Mouse (Mus musculus): ENCODE results near the gene Acvr2a.

The Acvr2a gene

DNA sequence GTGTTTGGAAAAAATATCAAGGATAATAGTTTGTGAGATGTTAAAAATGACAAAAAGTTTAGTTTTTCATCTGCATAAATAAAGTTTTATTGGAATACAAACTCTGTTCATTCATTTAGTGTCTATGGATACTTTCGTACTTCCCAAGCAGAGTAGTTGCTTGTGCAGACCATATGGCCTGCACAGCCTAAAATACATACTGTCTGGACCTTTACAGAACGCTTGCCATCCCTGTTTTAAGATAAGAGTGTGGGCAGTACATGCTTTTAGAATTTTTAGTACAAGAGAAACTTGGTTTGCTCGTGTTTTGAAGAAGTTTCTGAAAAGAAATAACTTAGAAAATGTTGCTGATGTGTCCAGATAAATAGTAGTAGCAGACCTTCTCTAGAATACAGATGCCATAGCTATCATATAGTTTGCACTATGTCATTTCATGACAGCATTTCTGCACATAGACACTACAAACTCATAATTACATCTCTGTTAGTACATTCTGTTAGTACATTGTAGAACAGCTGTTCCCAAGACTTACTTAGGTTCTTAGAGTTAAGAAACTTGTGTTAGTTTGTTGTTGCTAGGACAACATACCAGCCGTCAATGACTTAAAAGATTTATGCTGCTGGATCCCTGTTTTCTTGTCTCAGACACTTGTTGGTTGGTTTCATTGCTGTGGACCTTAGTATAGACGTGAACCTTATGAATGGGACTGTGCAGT lies 54.4 kb downstream of the Acvr2a start:
- DNase-seq (ENCODE audit: low read depth in 1 of 2, low spot score in 2 of 2): no peak

DNA sequence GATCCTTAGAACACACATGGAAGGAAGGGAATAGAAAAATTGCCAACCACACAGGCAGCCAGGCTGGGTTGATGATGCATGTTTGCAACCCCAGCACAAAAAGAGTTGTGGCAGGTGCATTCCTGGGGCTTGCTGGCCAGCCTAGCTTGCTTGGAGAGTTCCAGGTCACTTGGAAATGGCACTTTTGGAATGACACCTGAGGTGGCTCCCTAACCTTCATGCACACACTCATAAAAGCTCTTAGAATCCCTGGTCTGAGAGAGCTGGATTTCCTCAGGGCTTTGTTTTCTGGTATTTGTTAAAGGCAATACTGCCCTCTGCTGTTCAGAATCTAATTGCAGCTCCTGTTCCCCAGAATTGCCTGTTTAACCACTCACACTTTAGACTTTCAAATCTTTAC lies 72.0 kb downstream of the Acvr2a start:
- peak; percentile 0 to 4 for DNase-seq (ENCODE audit: low read depth in 1 of 2, low spot score in 2 of 2)

DNA sequence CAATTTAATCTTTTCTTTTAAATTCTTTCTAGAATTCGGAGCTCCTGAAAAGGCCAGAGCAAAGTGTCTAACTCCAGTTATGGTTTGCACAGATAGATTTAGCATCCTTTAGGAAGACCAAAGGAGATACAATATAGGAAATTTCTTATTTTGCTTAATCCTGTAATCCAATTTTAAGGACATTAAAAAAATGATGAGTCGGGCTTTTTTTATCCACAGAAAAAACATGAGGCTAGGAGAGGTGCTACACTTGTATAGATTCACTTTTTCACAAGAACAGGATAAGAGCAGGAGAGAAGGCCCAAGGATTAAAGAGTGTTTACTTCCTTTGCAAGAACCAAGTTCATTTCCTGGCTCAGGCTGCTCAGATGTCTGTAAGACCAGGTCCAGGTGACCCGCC lies 81.3 kb downstream of the Acvr2a start:
- no peak for DNase-seq (ENCODE audit: low read depth in 1 of 2, low spot score in 2 of 2)

- no peak for DNase-seq (ENCODE audit: low read depth in 1 of 2, low spot score in 2 of 2)
Observed at GRCm38 (mm10) chr2:48908866-48909265, 95.0 kb downstream of the Acvr2a start.

DNA sequence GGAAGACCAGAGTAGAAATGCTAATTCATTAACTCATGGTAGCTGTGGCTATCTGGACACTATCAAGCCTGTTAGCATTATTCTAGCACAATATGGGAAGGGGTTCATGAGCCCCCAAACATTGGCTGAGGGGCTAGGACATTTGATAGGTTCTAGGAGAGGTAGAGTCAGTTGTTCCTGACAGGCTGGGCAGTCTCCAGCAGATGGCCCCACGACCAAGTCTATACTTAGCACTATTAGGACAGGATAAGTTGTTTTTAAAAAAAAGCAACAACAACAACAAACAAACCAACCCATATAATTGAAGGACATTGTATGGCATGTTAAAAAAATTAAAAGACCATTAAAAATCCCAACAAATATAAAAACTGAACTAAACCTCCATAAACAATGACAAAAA lies 100.3 kb downstream of the Acvr2a start:
- DNase-seq (ENCODE audit: low read depth in 1 of 2, low spot score in 2 of 2): no peak

DNA sequence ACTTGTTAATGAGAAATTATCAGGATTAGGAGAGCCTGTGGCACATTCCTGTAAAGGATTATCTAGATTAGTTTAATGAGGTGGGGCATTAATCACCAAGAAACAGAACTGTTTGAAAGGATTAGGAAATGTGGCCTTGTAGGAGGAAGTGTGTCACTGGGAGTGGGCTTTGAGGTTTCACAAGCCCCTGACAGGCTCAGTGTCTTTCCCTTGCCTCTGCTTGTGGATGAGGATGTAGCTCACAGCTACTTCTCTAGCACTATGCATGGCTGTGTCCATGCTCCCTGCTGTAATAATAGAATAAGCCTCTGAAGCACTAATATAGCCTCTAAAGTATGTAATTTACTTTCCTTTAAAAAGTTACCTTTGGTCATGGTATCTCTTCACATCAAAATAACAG lies 101.9 kb downstream of the Acvr2a start:
- no peak for DNase-seq (ENCODE audit: low read depth in 1 of 2, low spot score in 2 of 2)

GRCm38 (mm10) chr2:48935058-48935457 lies 121.1 kb downstream of the Acvr2a start:
- no peak for DNase-seq (ENCODE audit: low read depth in 1 of 2, low spot score in 2 of 2)

- no peak for DNase-seq (ENCODE audit: low read depth in 1 of 2, low spot score in 2 of 2)
Observed at GRCm38 (mm10) chr2:48947761-48948160, 133.9 kb downstream of the Acvr2a start.

DNA sequence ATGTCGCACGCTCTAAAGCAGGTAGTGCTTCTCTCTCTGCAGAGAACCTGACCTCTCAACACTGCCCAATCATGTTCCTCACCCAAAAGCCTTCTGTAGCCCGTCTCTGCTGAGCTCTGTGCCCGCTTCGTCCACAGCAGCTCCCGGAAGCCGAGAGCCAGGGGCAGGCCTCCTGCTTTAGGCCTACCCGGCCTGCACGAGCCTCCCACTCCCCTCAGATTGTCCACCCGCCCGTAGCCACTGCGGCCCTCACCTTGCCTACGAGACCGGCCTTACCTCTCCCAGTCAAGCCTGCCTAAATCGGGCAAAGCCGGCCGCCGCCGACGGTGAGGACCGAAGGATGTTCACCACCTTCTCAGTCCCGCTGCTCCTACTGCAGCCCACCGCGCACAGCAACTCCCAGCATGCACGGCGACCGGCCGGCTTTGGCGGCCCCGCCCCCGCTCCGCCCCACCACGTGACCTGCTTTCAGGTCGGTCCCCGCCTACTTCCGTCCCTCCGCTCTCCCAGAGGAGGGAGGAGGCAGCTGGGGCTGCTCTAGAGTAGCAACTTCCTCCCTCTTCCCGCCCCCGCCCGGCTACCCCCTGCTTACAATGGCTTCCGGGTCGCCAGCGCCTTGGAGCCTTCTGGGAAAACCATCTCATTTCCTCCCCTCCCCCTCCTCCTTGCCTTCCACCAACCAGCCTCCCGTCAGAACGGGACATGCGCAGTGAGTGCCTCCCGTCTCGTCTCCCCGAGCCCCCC lies 135.1 kb downstream of the Acvr2a start, which contains the start of gene Mbd5:
TSS of gene Mbd5 (plus strand) at position 668 of the 744 bp plus-strand sequence.
- DNase-seq (ENCODE audit: low read depth in 1 of 2, low spot score in 2 of 2): peak; percentile 93 to 97

DNA sequence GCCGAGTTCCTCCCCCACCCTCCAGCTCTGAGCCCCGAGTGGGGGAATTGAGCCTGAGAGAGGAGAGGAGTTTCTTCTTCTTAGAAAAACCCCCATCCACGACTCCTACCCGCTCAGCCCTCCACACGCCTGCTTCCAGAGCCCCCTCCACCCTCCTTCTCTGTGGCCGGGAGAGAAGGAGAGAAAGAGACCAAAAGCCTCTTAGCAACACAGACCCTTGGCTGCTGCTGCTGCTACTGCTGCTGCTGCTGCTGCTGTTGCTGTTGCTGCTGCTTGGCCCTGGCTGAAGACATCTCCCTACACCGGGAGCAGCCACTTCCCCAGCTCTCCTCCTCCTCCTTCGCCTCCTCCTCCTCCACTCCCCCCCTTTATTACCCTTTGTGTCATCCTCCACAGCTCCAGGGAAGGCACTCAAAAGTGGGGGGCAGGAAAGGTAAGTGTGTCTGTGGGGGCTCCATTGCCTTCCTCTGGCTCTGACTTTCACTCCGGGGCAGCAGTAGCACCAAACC lies 135.9 kb downstream of the Acvr2a start:
- no peak for DNase-seq (ENCODE audit: low read depth in 1 of 2, low spot score in 2 of 2)

DNA sequence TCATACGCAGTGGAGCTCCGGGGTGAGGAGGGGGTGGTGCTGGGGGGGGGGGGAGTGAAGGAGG lies 136.2 kb downstream of the Acvr2a start, which contains the start of gene Orc4:
TSS of gene Orc4 (minus strand) at position 26 of the 64 bp plus-strand sequence.
- no peak for DNase-seq (ENCODE audit: low read depth in 1 of 2, low spot score in 2 of 2)

GRCm38 (mm10) chr2:48950316-48950880 lies 136.5 kb downstream of the Acvr2a start:
- DNase-seq (ENCODE audit: low read depth in 1 of 2, low spot score in 2 of 2): no peak

All from monocyte, adult 2 months (primary cell).